Mouse (Mus musculus) hindbrain, embryonic 12.5 days (tissue): Measurements from ENCODE around the gene Stmn1. TPM values are rescaled to one million over a fixed set of nuclear protein-coding genes. Genes with fewer than 3 reads are reported as not detected.

ENCODE experiments used
- ATAC-seq: fragments of 200-750 bp; cut with Nextera tagmentation; 2 replicates; pipeline ENCODE4 v1.8.0; 2017; ENCODE audit warnings: moderate TSS enrichment; ENCODE audit not compliant: low FRiP score
- H3K27ac ChIP-seq: fragments of 300-500 bp; sonication (generic); 2 replicates; pipeline ENCODE4 v1.5.1; 2016; ENCODE audit warnings: mild to moderate bottlenecking
- H3K27me3 ChIP-seq: fragments of 300-500 bp; sonication (generic); 2 replicates; pipeline ENCODE4 v1.6.1; 2016; ENCODE audit warnings: mild to moderate bottlenecking
- H3K36me3 ChIP-seq: fragments of 300-500 bp; sonication (generic); 2 replicates; pipeline ENCODE4 v1.6.1; 2016; ENCODE audit warnings: mild to moderate bottlenecking
- H3K4me1 ChIP-seq: fragments of 300-500 bp; sonication (generic); 2 replicates; pipeline ENCODE4 v1.6.1; 2016
- H3K4me2 ChIP-seq: fragments of 300-500 bp; sonication (generic); replicated peaks from 2 replicates; pipeline ENCODE4 v1.6.1; 2016; ENCODE audit warnings: mild to moderate bottlenecking
- H3K4me3 ChIP-seq: fragments of 300-500 bp; sonication (generic); 2 replicates; pipeline ENCODE4 v1.5.1; 2016; ENCODE audit warnings: mild to moderate bottlenecking
- H3K9ac ChIP-seq: fragments of 300-500 bp; sonication (generic); 2 replicates; pipeline ENCODE4 v1.6.1; 2016; ENCODE audit warnings: mild to moderate bottlenecking, moderate library complexity
- H3K9me3 ChIP-seq: fragments of 300-500 bp; sonication (generic); replicated peaks from 2 replicates; pipeline ENCODE4 v1.6.1; 2016; ENCODE audit warnings: mild to moderate bottlenecking
- WGBS: fragments of 180-500 bp; shearing (Covaris S2); methylation state at CpG from one replicate; pipeline ENCODE4 v1.1.7; 2016; 5-methylcytosine and 5-hydroxymethylcytosine counted together
- polyA plus RNA-seq: library from polyadenylated mRNA; unstranded; fragments of >200 nt; fragmentation: Nextera tagmentation; extraction: Ambion mirVana; gene quantifications from 2 replicates; pipeline ENCODE4 v1.2.1, GENCODE M21; 2016

Gene Stmn1
- polyA plus RNA-seq, 1 experiment from 2014 or later, result 4,582 TPM

- Histone ChIP-seq H3K4me2 (no peak overlapping the region), H3K36me3 (peaks cover 38% of the 10 kb centered on the region), H3K4me1 (peaks cover 11% of the 10 kb centered on the region), H3K4me3 (no peak overlapping the region), H3K27ac (0 out of 2 replicates have a peak overlapping the region, but pooled peaks have one; percentile 65), H3K27me3 (peaks cover 3% of the 10 kb centered on the region; the same call in 1 of the 2 replicates), H3K9ac (no peak overlapping the region), H3K9me3 (no peaks in the 10 kb centered on the region)
- 10% methylated on average over 9 of the region's 9 CpGs for WGBS
- peak; percentile 44; the same call in 1 of the 2 replicates for ATAC-seq
Observed at GRCm38 (mm10) chr4:134478031-134478430, 9.9 kb downstream of the Stmn1 start.

GRCm38 (mm10) chr4:134479839-134480238 is 11.7 kb downstream of the Stmn1 start:
- peaks cover 24% of the 10 kb centered on the region for H3K36me3 ChIP-seq
- no peak overlapping the region for H3K9ac ChIP-seq
- peaks cover 3% of the 10 kb centered on the region; the same call in 1 of the 2 replicates for H3K27me3 ChIP-seq
- 88% methylated on average over 4 of the region's 4 CpGs for WGBS
- H3K9me3 ChIP-seq, result no peaks in the 10 kb centered on the region
- no peak overlapping the region for H3K27ac ChIP-seq
- no peak for ATAC-seq
- no peak overlapping the region for H3K4me2 ChIP-seq
- no peaks in the 10 kb centered on the region for H3K4me1 ChIP-seq
- no peak overlapping the region for H3K4me3 ChIP-seq

GRCm38 (mm10) chr4:134480864-134481263 is 12.7 kb downstream of the Stmn1 start:
- H3K36me3 ChIP-seq, result peaks cover 13% of the 10 kb centered on the region
- no peaks in the 10 kb centered on the region for H3K9me3 ChIP-seq
- H3K27ac ChIP-seq, result no peak overlapping the region
- WGBS, result 20% methylated on average over 6 of the region's 6 CpGs
- H3K27me3 ChIP-seq, result peaks cover 3% of the 10 kb centered on the region; the same call in 1 of the 2 replicates
- H3K4me3 ChIP-seq, result no peak overlapping the region
- H3K4me1 ChIP-seq, result no peaks in the 10 kb centered on the region
- no peak overlapping the region for H3K4me2 ChIP-seq
- H3K9ac ChIP-seq, result no peak overlapping the region
- ATAC-seq, result no peak

DNA sequence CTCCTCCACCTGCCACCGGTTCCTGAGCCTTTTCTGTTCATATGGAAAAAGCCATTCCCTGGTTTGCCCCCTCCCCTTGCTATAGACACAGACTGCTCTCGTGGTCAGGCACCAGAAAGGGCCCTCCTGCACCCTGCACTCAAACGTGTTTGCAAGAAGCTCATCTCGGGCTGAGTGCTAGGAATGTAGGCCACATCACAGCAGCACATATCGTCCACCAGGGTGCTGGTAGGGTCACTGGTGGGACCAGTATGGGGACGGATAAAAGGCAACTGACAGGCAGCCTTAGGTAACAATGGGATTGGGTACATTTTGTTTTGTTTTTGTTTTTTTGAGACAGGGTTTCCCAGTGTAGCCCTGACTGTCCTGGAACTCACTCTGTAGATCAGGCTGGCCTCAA is 13.2 kb downstream of the Stmn1 start:
- 64% methylated on average over 6 of the region's 6 CpGs for WGBS
- Histone ChIP-seq H3K4me3 (no peak overlapping the region), H3K36me3 (peaks cover 9% of the 10 kb centered on the region), H3K27me3 (peaks cover 3% of the 10 kb centered on the region; the same call in 1 of the 2 replicates), H3K4me2 (no peak overlapping the region), H3K9me3 (no peaks in the 10 kb centered on the region), H3K4me1 (no peaks in the 10 kb centered on the region), H3K9ac (no peak overlapping the region), H3K27ac (no peak overlapping the region)
- ATAC-seq, result no peak

DNA sequence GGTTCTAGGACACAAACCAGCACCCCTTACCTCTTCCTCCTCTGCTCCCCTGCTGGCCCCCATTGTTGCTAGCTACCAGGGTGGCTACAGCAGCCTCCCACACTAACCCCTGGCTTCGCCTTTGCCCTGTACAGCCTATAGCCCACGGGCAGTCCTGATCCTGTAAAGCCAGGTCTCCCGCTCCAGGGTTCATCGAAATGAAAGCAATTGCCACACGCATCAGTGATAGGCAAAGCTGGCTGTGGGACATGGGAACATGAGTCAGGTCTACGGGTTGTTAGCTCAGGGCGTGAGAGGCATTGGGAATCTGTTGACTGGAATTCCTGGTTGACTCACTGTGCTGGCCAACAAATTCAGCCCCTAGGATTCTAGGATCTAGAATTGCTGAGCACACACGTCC is 14.3 kb downstream of the Stmn1 start:
- no peak for ATAC-seq
- WGBS, result 83% methylated on average over 8 of the region's 8 CpGs

GRCm38 (mm10) chr4:134483078-134483688 is 15.1 kb downstream of the Stmn1 start:
- Histone ChIP-seq H3K4me3 (no peak overlapping the region), H3K4me1 (no peaks in the 10 kb centered on the region), H3K9ac (no peak overlapping the region), H3K4me2 (no peak overlapping the region), H3K36me3 (no peaks in the 10 kb centered on the region), H3K27me3 (peaks cover 3% of the 10 kb centered on the region; the same call in 1 of the 2 replicates), H3K27ac (no peak overlapping the region), H3K9me3 (no peaks in the 10 kb centered on the region)
- 72% methylated on average over 6 of the region's 6 CpGs for WGBS
- ATAC-seq, result no peak

More for the DNA sequence above, 14.3 kb downstream of the Stmn1 start:
- Histone ChIP-seq H3K36me3 (no peaks in the 10 kb centered on the region), H3K27me3 (peaks cover 3% of the 10 kb centered on the region; the same call in 1 of the 2 replicates), H3K9me3 (no peaks in the 10 kb centered on the region), H3K27ac (no peak overlapping the region), H3K4me1 (no peaks in the 10 kb centered on the region), H3K4me2 (no peak overlapping the region), H3K9ac (no peak overlapping the region), H3K4me3 (no peak overlapping the region)

DNA sequence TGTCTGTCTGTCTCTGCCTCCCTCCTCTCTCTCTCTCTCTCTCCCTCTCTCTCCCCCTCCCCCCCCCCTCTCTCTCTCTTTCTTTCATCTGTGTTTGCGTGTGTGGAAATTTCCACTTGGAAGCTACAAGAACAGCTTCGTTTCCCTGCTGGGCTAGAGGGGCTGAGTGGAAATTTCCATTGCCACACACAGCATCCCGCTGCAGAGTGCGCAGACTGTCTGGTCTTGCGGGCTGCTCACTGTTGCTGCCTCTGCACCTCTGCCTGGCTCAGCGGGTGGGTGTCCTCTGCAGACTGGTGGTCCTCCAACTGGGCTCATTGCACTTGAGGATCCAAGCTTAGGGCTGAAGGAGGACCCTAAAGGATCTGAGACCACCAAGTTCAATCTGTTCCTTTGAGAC is 15.6 kb downstream of the Stmn1 start:
- no peak overlapping the region for H3K9ac ChIP-seq
- 53% methylated on average over 6 of the region's 6 CpGs for WGBS
- no peaks in the 10 kb centered on the region for H3K4me1 ChIP-seq
- ATAC-seq, result no peak
- H3K9me3 ChIP-seq, result no peaks in the 10 kb centered on the region
- H3K4me3 ChIP-seq, result no peak overlapping the region
- peaks cover 3% of the 10 kb centered on the region; the same call in 1 of the 2 replicates for H3K27me3 ChIP-seq
- no peak overlapping the region for H3K27ac ChIP-seq
- no peaks in the 10 kb centered on the region for H3K36me3 ChIP-seq
- H3K4me2 ChIP-seq, result no peak overlapping the region

GRCm38 (mm10) chr4:134484231-134484630 is 16.1 kb downstream of the Stmn1 start:
- Histone ChIP-seq H3K4me2 (no peak overlapping the region), H3K4me1 (no peaks in the 10 kb centered on the region), H3K9ac (no peak overlapping the region), H3K27me3 (peaks cover 3% of the 10 kb centered on the region; the same call in 1 of the 2 replicates), H3K27ac (no peak overlapping the region), H3K9me3 (no peaks in the 10 kb centered on the region), H3K4me3 (no peak overlapping the region), H3K36me3 (no peaks in the 10 kb centered on the region)
- 81% methylated on average over 10 of the region's 10 CpGs for WGBS
- ATAC-seq, result no peak

GRCm38 (mm10) chr4:134485151-134485900 is 17.2 kb downstream of the Stmn1 start:
- WGBS, result 88% methylated on average over 5 of the region's 5 CpGs
- Histone ChIP-seq H3K27me3 (peaks cover 3% of the 10 kb centered on the region; the same call in 1 of the 2 replicates), H3K4me1 (no peaks in the 10 kb centered on the region), H3K27ac (no peak overlapping the region), H3K9ac (no peak overlapping the region), H3K4me2 (no peak overlapping the region), H3K9me3 (no peaks in the 10 kb centered on the region), H3K36me3 (no peaks in the 10 kb centered on the region), H3K4me3 (no peak overlapping the region)
- ATAC-seq, result no peak

DNA sequence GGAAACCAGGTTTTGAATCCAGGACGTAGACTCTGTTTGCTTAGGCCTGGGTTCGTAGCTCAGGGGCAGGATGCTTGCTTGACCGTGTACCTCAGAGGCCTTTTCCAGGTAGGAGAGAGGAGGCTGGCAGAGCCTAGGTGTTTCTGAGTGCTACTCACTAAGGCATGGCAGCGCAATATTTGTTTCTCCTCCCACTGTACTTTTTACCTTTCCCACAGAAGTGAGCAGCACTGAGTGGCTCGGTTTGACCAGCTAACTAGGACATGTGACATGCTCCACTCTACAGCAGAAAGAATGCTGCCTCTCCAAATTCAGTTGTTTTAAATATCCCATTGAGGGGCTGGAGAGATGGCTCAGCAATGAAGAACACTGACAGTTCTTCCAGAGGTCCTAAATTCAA is 20.1 kb downstream of the Stmn1 start:
- 94% methylated on average over 5 of the region's 5 CpGs for WGBS
- ATAC-seq, result no peak
- no peak overlapping the region for H3K27ac ChIP-seq

DNA sequence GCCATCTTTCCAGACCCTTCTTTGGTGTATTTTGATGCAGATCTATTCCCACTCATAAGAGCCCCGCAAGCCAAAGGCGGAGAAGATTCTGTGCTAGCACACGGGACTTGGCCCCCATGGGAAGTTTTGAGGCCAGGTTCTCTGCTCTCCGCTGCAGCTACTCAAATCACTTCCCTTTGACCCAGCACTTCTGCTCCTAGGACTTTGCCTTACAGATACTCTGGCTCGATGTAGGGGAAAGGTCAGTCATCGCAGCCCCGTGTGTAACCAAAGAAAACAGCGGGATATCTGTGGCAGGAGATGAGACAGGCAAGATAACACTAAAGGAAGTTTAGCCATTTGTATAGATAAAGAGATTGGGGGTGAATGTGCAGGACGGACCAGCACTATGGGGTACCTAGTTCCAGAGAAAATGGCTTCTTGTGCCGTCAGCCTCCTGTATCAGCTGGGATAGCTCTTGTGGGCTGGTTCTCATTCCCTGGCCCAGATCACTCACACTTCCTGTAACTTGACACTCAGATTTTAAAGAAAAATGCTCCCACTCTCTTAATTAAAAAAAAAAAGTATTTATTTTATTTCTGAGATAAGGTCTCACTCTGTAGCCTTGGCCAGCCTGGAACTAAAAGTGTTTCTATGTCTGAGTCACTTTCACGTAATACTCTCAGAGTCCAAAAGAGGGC is 22.0 kb downstream of the Stmn1 start:
- no peak for ATAC-seq
- 91% methylated on average over 11 of the region's 11 CpGs for WGBS
- Histone ChIP-seq H3K27ac (no peak overlapping the region), H3K9me3 (no peaks in the 10 kb centered on the region), H3K4me2 (no peak overlapping the region), H3K4me1 (0 out of 2 replicates have a peak, but pooled peaks cover 3% of the 10 kb centered on the region), H3K27me3 (no peaks in the 10 kb centered on the region), H3K4me3 (no peak overlapping the region), H3K9ac (no peak overlapping the region), H3K36me3 (no peaks in the 10 kb centered on the region)

More for the DNA sequence above, 20.1 kb downstream of the Stmn1 start:
- Histone ChIP-seq H3K9me3 (no peaks in the 10 kb centered on the region), H3K9ac (no peak overlapping the region), H3K36me3 (no peaks in the 10 kb centered on the region), H3K4me2 (no peak overlapping the region), H3K4me3 (no peak overlapping the region), H3K4me1 (0 out of 2 replicates have a peak, but pooled peaks cover 3% of the 10 kb centered on the region), H3K27me3 (no peaks in the 10 kb centered on the region)

DNA sequence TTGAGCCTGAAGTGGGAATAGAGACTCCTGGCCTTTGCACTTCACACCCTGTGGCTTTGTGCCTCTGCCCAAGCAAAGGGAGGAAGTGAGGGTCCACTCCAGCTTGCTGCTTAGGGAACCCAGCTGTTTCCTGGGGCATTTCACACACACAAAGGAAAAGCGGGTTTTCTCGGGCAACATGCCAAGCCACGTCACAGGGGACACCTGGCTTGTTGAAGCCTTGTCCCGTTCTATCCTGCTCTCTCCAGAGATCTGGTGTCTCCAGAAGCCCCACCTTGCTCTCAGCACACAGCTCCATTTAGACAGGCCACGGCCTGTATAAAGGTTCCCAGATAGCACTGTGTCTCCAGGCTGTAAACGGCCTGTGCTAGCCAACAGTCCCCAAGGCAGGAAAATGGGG is 23.6 kb downstream of the Stmn1 start:
- no peak overlapping the region for H3K4me2 ChIP-seq
- no peaks in the 10 kb centered on the region for H3K9me3 ChIP-seq
- H3K4me1 ChIP-seq, result peaks cover 13% of the 10 kb centered on the region
- H3K4me3 ChIP-seq, result no peak overlapping the region
- H3K27me3 ChIP-seq, result no peaks in the 10 kb centered on the region
- WGBS, result 83% methylated on average over 6 of the region's 6 CpGs
- no peak overlapping the region for H3K27ac ChIP-seq
- no peaks in the 10 kb centered on the region for H3K36me3 ChIP-seq
- no peak for ATAC-seq
- no peak overlapping the region for H3K9ac ChIP-seq
